Mouse (Mus musculus) spleen, postnatal 0 days (tissue): ENCODE measurements around the gene Cdk16. TPM values are rescaled to one million over a fixed set of nuclear protein-coding genes. Genes with fewer than 3 reads are reported as not detected.

Experiments
- polyA plus RNA-seq: library from polyadenylated mRNA; unstranded; fragments of >200 nt; fragmentation: Nextera tagmentation; extraction: Ambion mirVana; gene quantifications from 2 replicates; pipeline ENCODE4 v1.2.1, GENCODE M21; 2015

The Cdk16 gene
- polyA plus RNA-seq: 30.0 and 32.5 TPM in 2 replicates

DNA sequence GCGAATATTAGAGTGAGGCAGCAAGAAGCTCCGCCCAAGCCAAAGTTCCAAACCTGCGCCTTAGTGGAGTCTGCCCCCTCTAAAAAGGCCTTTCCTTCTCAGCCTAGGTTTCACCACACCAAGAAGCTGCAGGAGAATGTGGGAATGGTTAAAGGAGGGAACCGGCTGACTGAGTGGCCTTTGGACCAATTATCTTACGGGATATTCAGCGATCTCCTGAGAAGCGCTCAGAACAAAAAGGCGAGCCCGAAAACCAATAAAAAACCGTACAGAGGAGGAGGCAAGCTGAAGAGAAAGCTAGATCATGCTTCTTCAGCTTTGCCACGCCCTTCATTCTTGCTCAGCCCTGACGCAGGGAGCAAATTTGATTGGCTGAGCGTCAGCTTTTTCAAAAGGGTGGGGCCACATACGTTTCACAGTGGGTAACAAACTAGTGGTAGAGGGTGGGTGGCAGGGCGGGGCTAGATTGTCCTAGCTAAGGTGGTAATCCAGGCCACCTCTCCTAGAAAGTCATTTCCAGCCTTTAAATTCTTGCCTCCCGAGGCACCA is at the start of gene Cdk16:
Gene Cdk16 (plus strand): TSS at position 436 of the 549 bp plus-strand sequence.

GRCm38 (mm10) chrX:20658026-20658652 is 29.6 kb upstream of the Cdk16 start, which contains the start of gene Uba1:
Gene Uba1, plus strand, starts transcription at chrX:20658326.

GRCm38 (mm10) chrX:20703741-20704290 is 16.1 kb downstream of the Cdk16 start, which contains the start of gene Usp11:
Gene Usp11, plus strand, starts transcription at chrX:20703906.

Other genes starting within 250 kb of the Cdk16 start
- 0.16 and 0.31 TPM in 2 replicates for gene Rgn, start 138.2 kb upstream of the Cdk16 start, polyA plus RNA-seq
- gene Rbm10, start 70.5 kb upstream of the Cdk16 start, polyA plus RNA-seq: 24.6 and 25.1 TPM in 2 replicates
- 183 and 195 TPM in 2 replicates for gene Ndufb11, start 70.3 kb upstream of the Cdk16 start, polyA plus RNA-seq
- 69.4 and 70.5 TPM in 2 replicates for gene Uba1, start 29.6 kb upstream of the Cdk16 start, polyA plus RNA-seq
- 5.6 and 7.4 TPM in 2 replicates for gene Usp11, start 16.0 kb downstream of the Cdk16 start, polyA plus RNA-seq
- gene Araf, start 109.9 kb downstream of the Cdk16 start, polyA plus RNA-seq: 46.5 and 48.9 TPM in 2 replicates
- gene Timp1, start 182.2 kb downstream of the Cdk16 start, polyA plus RNA-seq: 11.4 and 13.3 TPM in 2 replicates
- gene Syn1, start 233.1 kb downstream of the Cdk16 start, polyA plus RNA-seq: not detected in 2 replicates
- gene Cfp, start 243.6 kb downstream of the Cdk16 start, polyA plus RNA-seq: 39.1 and 60.3 TPM in 2 replicates